Mouse (Mus musculus) stomach, postnatal 0 days (tissue): ENCODE measurements at regions not wholly inside any gene's neighbourhood (a gene's known extent, or its start where the extent isn't known, plus 50 kb on each side); places are given as distances from the start of the nearest gene placed in this dataset.

Source experiments
- CTCF ChIP-seq: IDR thresholded peaks from 2 replicates; pipeline ENCODE4 v1.5.1; 2016; ENCODE audit warnings: antibody characterized with exemption, low read depth, mild to moderate bottlenecking, moderate library complexity
- EP300 ChIP-seq: optimal IDR thresholded peaks from 2 replicates; pipeline ENCODE3; 2016; ENCODE audit warnings: antibody characterized with exemption

GRCm38 (mm10) chr2:100964584-100964983 is 659.9 kb upstream of the Rag2 start:
- no peak for TF ChIP-seq CTCF
- TF ChIP-seq EP300, result no peak
